Mouse (Mus musculus) ES-Bruce4 (cell line): ENCODE results near the gene Mycbp. TPM values are rescaled to one million over a fixed set of nuclear protein-coding genes. Genes with fewer than 3 reads are reported as not detected.
A peak's percentile ranks its signal among the peaks of the same experiment; 100 is the strongest.

Source experiments
- H3K27ac ChIP-seq: 2 replicates; pipeline ENCODE4 v1.5.1; 2012; ENCODE audit warnings: low read length, inconsistent platforms; ENCODE audit not compliant: insufficient read depth
- H3K27me3 ChIP-seq: 2 replicates; pipeline ENCODE4 v1.6.1; 2012; ENCODE audit warnings: mild to moderate bottlenecking, low read length, inconsistent platforms; ENCODE audit not compliant: control insufficient read depth, poor library complexity, insufficient read depth, severe bottlenecking
- H3K36me3 ChIP-seq: 2 replicates; pipeline ENCODE4 v1.6.1; 2012; ENCODE audit warnings: inconsistent platforms, mild to moderate bottlenecking, low read length, moderate library complexity; ENCODE audit not compliant: control insufficient read depth, poor library complexity, insufficient read depth, severe bottlenecking
- H3K4me1 ChIP-seq: one replicate; pipeline ENCODE4 v1.8.1; 2011; ENCODE audit warnings: low read length; ENCODE audit not compliant: control insufficient read depth, insufficient read depth
- H3K4me3 ChIP-seq: 2 replicates; pipeline ENCODE4 v1.5.1; 2011; ENCODE audit warnings: low read depth, mild to moderate bottlenecking, low read length
- H3K9ac ChIP-seq: 2 replicates; pipeline ENCODE4 v1.6.1; 2012; ENCODE audit warnings: low read depth, mild to moderate bottlenecking, inconsistent platforms; ENCODE audit not compliant: poor library complexity, severe bottlenecking
- H3K9me3 ChIP-seq: replicated peaks from 2 replicates; pipeline ENCODE4 v1.6.1; 2012; ENCODE audit warnings: mild to moderate bottlenecking, low read length, inconsistent platforms; ENCODE audit not compliant: control insufficient read depth, poor library complexity, insufficient read depth, severe bottlenecking
- CTCF ChIP-seq: IDR thresholded peaks from one replicate; pipeline ENCODE4 v1.8.1; 2011; ENCODE audit warnings: low read depth, low read length
- EP300 ChIP-seq: IDR thresholded peaks from 2 replicates; pipeline ENCODE4 v1.6.1; 2011; ENCODE audit warnings: low read depth, low read length; ENCODE audit not compliant: insufficient read depth
- POLR2A ChIP-seq: IDR thresholded peaks from one replicate; pipeline ENCODE4 v1.8.1; 2011; ENCODE audit warnings: low read length; ENCODE audit not compliant: insufficient read depth
- polyA plus RNA-seq: library from polyadenylated mRNA; stranded (reverse); fragments of >200 nt; gene quantifications from 2 replicates; pipeline ENCODE4 v1.2.4, GENCODE M21; 2011; ENCODE audit warnings: low read depth; ENCODE audit not compliant: missing spikeins, insufficient read depth, insufficient read length

The Mycbp gene
- polyA plus RNA-seq, 1 experiment, result 25.2 TPM

GRCm38 (mm10) chr4:123947149-123947548 lies 42.5 kb downstream of the Mycbp start:
- H3K9me3 ChIP-seq, result no peaks in the 10 kb centered on the region
- no peak overlapping the region for H3K27ac ChIP-seq
- no peaks in the 10 kb centered on the region for H3K36me3 ChIP-seq
- no peaks in the 10 kb centered on the region for H3K4me1 ChIP-seq
- H3K27me3 ChIP-seq, result no peaks in the 10 kb centered on the region
- no peak overlapping the region for H3K9ac ChIP-seq
- no peak for TF ChIP-seq POLR2A
- TF ChIP-seq CTCF, result no peak
- no peak for TF ChIP-seq EP300
- no peak overlapping the region for H3K4me3 ChIP-seq

GRCm38 (mm10) chr4:123948901-123949300 lies 44.3 kb downstream of the Mycbp start:
- Histone ChIP-seq H3K9ac (no peak overlapping the region), H3K4me1 (no peaks in the 10 kb centered on the region), H3K27me3 (no peaks in the 10 kb centered on the region), H3K9me3 (no peaks in the 10 kb centered on the region), H3K4me3 (no peak overlapping the region), H3K27ac (no peak overlapping the region), H3K36me3 (no peaks in the 10 kb centered on the region)
- TF ChIP-seq CTCF (no peak), POLR2A (no peak), EP300 (no peak)

DNA sequence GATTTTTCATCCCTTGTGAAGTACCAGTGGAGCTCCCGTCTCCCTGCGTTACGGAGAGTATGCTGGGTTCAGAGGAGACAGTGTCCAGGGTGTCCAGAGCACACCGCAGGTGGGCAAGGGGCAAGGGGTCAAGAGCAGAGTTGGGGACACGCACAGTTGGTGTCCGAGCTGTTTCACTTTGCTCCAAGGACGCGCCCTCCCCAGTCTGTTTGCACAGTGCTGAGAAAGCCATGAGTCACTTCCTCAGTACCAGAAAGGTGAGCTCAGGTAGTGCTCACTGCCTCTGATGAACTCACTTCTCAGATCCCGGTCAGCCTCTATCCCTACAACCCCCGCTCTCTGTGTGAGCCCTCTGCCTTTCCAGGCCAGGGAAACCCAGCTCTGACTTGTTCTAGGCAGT lies 45.0 kb downstream of the Mycbp start:
- no peaks in the 10 kb centered on the region for H3K27me3 ChIP-seq
- H3K9me3 ChIP-seq, result no peaks in the 10 kb centered on the region
- H3K4me3 ChIP-seq, result no peak overlapping the region

DNA sequence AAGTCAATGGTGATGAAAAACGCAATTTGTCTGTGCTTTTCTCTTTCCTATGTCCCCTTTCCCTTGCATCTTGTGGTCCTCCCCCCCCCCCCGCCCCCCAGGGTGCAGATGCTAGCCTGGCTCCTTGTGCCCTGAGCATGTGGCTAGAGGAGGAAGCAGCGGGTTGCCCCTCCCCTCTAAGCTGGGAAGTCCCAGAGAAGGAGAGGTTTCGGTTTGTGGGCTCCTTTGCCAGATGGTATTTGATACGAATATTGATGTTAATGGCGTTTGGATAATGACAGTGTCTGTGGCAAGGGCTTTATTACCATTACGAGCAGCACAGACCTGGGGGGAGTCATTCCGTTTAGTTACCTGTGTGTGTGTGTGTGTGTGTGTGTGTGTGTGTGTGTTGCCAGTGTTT lies 47.4 kb downstream of the Mycbp start:
- no peaks in the 10 kb centered on the region for H3K4me1 ChIP-seq
- H3K9me3 ChIP-seq, result no peaks in the 10 kb centered on the region
- H3K36me3 ChIP-seq, result no peaks in the 10 kb centered on the region
- TF ChIP-seq POLR2A (no peak), CTCF (no peak), EP300 (no peak)
- no peak overlapping the region for H3K4me3 ChIP-seq
- no peak overlapping the region for H3K9ac ChIP-seq
- no peak overlapping the region for H3K27ac ChIP-seq
- H3K27me3 ChIP-seq, result 0 out of 2 replicates have a peak, but pooled peaks cover 3% of the 10 kb centered on the region

More for the DNA sequence above, 45.0 kb downstream of the Mycbp start:
- no peaks in the 10 kb centered on the region for H3K4me1 ChIP-seq
- TF ChIP-seq CTCF (no peak), POLR2A (no peak), EP300 (no peak)
- H3K9ac ChIP-seq, result no peak overlapping the region
- H3K36me3 ChIP-seq, result no peaks in the 10 kb centered on the region
- no peak overlapping the region for H3K27ac ChIP-seq

GRCm38 (mm10) chr4:123956703-123957491 lies 52.3 kb downstream of the Mycbp start:
- H3K27ac ChIP-seq, result no peak overlapping the region
- TF ChIP-seq POLR2A (no peak), CTCF (peak; percentile 58), EP300 (no peak)
- H3K27me3 ChIP-seq, result 0 out of 2 replicates have a peak, but pooled peaks cover 3% of the 10 kb centered on the region
- H3K36me3 ChIP-seq, result no peaks in the 10 kb centered on the region
- peak overlapping the region; percentile 34 for H3K9ac ChIP-seq
- no peaks in the 10 kb centered on the region for H3K9me3 ChIP-seq
- H3K4me3 ChIP-seq, result peak overlapping the region; percentile 67
- H3K4me1 ChIP-seq, result no peaks in the 10 kb centered on the region

- Histone ChIP-seq H3K9me3 (no peaks in the 10 kb centered on the region), H3K27me3 (0 out of 2 replicates have a peak, but pooled peaks cover 3% of the 10 kb centered on the region), H3K27ac (no peak overlapping the region), H3K9ac (no peak overlapping the region), H3K36me3 (no peaks in the 10 kb centered on the region), H3K4me1 (no peaks in the 10 kb centered on the region), H3K4me3 (no peak overlapping the region)
- TF ChIP-seq POLR2A, result no peak
- TF ChIP-seq CTCF, result no peak
- TF ChIP-seq EP300, result no peak
These were observed 52.8 kb downstream of the Mycbp start for GRCm38 (mm10) chr4:123957492-123957808.
